Mouse (Mus musculus): Measurements from ENCODE around the gene Tgif1.
A peak's percentile ranks its signal among the peaks of the same experiment; 100 is the strongest.

The Tgif1 gene

DNA sequence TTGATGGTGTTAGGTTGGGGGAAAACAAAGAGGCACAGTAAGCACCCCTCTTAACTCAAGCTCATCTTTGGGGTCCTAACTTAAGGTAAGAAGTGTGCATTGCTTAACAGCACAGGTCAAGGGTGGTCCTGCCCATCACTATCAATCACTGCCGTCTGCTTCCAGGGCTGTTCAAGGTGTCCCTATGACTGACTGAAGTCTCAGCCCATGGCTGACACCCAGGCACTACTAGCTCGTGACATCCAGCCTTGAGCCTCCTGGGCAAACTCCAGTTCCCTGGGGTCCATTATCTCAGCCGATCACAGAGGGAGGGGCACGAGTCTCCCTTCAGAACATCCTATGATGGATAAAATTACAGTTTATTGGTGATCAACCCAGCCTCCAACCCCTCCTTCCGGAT lies 12.7 kb upstream of the Tgif1 start:
- DNase-seq (ENCODE audit: low read depth, low spot score), result no peak

DNA sequence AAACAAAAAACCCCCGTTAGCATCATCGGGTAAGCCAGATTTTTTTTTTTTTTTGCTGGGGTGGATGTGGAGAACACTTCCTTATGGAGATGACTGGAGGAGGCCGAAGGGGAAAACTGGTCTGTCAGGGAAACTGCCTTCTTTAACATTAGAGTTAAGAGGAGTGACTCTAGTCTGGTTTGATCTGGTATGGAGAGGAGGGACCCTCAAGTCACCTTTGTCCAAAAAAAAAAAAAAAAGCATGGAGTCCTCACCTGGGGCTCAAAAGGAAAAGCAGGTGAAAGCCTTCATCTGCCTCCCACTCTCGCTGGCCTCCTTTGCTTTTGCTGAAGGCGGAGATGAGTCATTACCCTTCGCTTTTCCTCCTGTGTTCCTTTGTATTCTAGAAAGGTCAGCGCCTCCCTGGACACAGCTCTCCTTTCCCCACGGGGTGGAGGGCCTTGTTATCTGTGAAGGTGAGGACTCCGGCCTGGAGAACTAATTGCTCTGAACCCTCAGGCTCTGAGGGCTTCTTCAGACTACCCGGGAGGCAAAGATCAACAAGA lies 11.8 kb upstream of the Tgif1 start:
- no peak for DNase-seq (ENCODE audit: low read depth, low spot score)

DNA sequence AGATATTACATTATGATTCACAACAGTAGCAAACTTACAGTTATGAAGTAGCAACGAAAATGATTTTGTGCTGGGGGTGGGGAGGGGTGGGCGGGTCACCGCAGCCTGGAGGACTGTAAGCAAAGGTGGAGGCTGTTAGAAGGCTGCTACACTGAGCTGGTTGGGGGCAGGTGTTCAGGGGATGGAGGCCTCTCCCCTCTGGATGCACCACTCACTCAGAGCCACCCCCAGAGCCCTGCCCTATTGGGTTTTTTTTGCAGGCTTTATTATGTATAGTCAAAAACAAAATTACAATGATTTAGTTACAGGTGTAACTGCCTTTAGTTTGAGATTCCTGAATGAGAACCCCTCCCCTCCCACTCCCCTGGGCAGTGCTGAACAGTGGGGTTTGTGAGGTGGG lies 11.3 kb upstream of the Tgif1 start:
- no peak for DNase-seq (ENCODE audit: low read depth, low spot score)

DNA sequence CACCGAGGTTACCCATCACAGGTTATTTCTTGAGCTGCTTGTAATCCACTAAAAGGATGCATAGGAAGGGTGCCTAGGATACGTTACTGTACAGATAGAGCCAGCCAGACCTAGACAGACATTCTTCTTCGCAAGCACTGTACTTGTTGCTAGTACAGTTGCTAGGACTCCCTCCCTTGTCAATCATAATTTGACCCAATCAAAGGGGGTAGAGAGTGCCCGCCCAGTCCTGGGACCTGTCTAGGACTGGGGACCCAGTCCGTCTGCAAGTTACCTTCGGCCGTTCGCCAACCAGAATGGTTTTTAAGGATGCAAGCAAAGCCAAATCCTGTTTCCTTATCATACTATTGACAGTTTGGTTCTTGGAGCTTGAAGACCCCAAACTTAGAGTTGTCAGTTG lies 10.8 kb upstream of the Tgif1 start:
- DNase-seq (ENCODE audit: low read depth, low spot score), result no peak

DNA sequence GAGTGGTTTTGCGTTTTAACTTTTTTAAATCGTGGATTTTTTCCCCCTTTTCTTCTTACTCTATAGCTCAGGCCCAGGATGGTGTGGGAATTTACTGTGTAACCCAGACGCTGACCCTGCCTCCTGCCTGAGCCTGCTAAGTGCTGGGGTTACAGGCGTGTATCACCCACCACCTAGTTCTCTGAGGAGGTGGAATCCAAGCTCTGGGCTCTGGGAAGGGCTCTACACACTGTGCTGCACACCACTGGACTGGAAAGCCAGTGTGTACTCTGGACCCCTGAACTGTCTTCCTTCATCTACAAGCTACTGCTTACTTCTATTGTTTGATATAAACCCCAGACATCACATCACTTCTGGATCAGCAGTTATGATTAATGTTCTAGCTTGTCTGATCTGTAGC lies 5.5 kb upstream of the Tgif1 start:
- DNase-seq (ENCODE audit: low read depth, low spot score), result no peak

DNA sequence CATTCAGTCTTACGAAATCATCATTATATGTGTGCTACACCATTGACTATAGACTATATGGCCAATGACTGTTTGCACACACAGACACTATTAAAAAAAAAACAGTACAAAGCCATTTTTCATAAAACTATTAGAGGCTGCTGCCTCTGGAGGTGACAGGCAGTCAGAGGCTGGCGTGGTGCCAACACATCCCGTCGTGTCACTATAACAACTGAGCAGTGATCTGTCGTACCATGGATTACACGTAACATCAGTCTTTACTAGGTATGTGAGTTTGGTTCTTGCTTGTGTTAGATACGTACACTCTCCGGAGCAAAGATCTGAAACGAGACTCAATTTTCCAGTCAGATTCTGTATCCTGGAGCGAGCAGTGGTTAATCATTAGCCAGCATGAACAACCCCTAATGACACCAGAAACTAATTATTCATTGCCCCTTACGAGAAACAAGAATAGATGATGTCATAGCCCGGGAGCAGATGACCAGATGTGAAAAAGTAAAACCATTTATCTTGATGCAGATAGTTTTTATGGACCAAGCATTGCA lies 3.6 kb upstream of the Tgif1 start:
- no peak for DNase-seq (ENCODE audit: low read depth, low spot score)

DNA sequence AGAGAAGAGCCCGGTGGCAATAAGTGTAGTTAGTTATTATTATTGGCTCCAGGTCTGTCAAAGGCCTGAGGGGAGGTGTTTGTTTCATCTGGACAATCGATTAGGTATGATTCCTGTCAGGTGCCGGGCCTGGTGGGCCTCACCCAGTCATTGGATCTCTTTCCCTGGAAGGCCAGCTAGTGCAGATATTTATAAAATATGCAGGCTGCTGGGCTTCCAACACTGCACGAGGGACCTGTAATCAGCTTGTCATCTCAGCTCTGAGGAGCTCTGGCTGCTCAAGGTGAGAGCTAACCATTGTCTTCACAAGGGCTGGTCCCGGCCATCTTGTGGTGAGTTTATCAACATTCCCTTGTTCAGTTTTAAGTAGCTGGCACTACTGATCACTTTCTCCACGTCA lies 675 bp upstream of the Tgif1 start:
- DNase-seq (ENCODE audit: low read depth, low spot score), result no peak

DNA sequence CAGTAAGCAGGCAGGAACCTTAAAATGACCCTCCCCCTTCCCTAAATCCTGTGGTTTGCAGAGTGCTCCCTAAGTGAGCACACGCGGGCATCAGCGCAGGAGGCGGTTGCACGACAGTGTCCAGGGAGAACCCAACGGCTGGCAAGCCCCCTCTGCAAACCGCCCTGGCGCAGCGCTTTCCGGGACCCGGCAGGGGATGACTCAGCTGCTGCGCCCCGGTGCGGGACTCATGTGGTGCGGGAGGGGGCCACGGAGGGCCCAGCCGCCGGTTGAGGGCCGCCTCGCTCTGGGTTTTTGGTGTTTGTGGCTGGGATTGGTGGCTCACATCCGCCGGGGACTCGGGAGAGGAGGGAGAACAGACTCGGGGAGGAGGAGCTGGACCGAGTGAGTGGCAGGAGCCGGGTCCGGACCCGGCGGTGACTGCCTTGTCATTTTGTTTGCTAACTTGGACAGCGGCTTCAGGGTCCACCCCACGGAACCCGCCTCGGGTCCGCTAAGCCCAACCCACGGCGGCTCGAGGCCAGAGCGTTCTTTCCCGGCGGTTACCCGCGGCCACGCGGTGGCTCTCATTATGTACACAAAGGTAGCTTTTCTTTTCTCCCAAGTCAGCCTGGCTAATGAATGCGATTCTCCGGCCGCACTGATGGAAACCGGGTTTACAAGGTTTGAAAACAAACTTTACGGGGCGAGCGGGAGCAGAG lies 510 bp downstream of the Tgif1 start:
- DNase-seq (ENCODE audit: low read depth, low spot score), result peak; percentile 77

DNA sequence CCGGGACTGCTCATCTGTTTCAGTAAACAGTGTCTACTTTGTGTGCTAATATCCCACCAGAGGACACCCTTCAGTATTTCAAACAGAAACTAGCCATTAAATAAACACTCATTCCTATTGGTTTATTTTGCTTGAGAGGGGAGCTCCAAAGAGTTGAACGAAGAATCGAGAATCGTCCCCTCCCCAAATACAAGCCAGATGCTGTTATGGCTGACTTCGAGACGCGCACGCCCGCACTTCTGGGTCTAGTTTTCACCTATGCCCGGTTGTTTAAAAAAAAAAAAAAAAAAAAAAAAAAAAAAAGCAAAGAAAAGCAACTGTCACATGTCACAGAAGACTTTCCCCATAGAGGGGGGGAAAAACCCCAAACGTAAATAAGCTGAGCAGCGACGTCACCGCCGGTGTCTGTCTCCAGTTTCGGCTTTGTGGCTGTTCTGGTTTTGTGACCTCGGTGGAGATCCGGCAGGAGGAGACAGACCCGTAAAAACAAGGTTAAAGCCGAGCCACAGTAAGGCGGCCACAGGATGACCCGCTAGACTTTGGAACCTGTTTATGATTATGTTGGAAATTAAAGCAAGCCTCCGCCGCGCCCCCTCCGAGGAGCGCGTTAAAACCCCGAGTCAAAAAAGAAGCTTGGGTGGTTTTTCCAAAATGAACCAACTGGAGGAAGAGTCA lies 1.2 kb downstream of the Tgif1 start:
- peak; percentile 69 for DNase-seq (ENCODE audit: low read depth, low spot score)

DNA sequence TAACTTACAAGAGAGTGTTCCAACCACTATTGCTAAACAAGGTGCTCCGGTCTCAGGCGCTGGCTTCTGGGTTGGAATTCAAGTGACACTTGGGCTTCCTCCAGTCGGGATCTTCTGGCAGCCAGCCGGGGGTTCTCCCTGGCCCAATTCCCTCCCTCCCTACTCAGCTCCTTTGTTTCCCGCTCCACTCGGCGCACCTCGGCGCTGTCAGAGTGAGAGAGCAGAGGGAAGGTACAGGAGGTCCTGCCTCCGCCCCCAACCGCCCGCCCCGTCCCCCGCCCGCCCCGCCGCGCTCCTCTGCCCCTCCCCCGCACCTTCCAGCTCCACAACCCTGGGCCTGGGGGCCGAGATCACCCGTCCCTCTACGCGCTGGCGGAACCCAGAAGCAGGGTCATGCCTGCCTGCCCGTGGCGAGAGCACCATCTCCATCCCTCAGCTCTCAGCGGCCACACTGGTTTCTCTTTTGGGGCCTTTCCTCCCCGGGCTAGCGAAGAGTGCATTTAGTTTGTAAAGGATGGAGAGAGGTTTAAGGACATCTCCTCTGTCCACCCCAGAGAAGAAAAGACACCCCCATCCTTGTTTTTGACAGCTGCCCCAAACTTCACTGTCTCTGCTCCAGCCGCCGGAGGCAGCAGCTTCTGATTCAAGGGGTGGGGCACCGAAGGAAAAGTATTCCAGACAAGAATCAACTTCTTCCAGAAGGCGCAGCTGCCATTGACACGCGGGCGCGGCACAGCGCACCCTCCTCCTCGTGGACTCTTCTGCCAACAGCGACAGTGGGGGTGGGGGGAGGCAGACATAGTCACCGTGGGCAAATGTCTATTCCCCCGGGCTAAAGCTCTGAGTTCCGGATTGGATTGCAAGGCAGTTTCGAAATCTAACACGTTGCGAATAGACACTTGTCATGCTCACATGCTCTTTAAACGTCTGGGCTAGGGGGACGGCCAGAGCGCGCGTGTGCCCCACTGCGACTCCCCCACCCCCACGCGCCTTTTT lies 2.1 kb downstream of the Tgif1 start:
- peak; percentile 88 for DNase-seq (ENCODE audit: low read depth, low spot score)

DNA sequence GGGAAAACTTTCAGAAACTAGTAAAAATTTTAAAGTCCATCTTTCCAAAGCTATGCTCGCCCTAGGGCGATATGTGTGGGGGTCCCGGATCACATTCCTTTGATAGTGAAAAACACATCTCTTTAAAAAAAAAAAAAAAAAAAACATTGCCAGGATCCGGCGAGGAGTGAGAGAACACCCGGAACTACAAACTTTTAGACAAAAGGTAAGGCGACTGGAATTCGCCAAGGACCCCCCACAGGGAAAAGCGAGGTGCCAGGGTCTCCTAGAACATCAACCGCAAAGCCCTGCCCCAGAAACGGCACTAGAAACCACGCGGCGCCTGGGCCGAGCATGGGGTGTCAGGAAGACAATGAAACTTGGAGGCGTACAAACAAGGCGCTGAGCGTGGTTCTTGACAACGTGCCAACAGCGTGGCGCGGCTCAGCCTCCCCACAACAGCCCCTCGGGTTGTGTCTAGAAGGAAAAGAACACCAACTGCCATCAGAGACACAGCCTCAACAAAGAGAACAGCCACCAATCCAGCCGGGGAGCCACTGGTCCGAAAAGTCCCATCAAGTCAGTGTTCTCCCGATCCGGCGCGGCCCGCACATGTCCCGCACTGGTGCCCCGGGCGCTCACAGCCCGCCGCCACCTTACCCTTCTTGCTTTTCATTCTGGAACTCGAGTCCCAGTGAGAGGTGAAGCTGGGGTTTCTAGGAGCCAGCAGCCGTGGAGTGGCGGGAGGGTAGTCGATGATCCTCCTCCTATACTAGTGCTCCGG lies 2.9 kb downstream of the Tgif1 start:
- peak; percentile 70 for DNase-seq (ENCODE audit: low read depth, low spot score)

DNA sequence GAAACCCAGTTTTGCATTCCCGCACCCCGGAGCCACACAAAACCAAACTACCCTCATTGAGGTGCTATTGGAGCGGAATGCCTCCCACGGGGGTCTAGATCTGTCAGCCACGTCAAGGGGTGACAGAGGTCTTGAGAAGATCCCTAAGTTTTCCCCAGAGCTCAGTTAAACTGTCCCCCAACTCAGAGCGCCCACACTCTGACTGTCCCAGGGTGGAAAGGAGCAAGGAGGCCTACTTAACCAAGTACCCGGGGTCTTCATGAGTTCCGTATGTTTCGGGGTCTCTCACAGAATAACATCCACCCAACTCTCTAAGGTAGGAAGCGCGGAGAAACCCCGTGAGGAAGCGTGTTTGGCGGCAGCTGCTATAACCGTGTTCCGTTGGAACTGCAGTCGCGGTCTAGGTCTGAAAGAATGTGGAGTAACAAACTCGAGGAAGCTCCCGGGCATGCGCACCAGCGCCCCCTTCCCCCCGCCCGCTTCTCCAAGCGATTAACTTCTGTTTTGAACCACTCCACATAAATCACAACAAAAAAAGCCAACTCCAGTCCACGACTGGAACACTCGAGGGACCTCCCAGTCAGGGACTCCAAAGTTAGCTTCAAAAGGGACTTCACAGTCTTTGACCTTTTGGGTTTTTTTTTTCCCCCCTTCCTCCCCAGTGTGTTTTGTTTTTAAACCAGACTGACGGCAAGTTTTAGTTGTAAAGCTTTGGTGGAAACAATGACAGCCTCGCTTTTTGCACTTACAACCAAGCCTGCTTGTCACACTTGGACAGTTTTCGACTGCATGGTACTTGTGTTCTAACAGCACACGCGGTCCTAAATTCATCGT lies 3.7 kb downstream of the Tgif1 start:
- DNase-seq (ENCODE audit: low read depth, low spot score), result peak; percentile 95

DNA sequence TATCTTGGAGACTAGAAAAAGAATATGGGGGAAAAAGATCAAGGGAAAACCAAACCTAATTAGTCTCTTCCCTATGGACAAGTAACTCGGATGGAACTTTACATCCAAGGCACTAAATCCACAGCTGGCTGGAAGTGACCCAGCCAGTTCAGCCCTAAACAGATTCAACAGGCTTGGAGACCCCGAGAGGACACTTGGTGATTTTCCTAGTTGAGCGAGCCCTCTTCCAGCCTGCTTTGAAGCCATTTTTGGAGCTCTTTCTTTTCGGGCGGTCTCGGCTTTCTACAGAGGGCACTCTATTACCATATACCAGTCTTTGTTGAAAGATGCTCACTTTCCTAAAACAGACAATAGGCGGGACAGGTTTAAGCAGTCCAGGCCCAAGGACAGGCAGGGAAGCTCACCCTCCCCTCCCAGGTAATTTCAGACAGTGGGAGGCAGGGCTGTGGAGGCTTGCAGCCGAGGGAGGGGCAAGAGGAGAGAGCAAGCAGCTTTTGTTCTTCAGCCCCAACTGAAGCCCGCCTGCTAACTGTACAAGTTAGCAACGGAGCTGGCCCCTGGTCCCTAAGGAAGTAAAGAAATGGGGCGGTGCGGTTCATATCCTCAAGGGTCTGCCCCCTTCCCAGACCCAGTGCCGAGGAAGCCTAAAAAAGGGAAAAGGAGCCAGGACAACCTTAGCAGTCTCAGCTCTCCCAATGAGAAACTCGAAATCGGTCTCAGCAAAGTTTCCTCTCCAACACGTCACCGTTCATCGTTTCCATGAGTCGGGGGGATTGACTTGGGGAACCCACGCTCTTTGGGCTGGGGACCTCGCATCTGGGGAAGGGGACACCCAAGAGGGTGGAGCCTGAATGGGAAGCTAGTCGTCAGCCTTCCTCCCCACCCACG lies 4.6 kb downstream of the Tgif1 start:
- DNase-seq (ENCODE audit: low read depth, low spot score), result peak; percentile 57

DNA sequence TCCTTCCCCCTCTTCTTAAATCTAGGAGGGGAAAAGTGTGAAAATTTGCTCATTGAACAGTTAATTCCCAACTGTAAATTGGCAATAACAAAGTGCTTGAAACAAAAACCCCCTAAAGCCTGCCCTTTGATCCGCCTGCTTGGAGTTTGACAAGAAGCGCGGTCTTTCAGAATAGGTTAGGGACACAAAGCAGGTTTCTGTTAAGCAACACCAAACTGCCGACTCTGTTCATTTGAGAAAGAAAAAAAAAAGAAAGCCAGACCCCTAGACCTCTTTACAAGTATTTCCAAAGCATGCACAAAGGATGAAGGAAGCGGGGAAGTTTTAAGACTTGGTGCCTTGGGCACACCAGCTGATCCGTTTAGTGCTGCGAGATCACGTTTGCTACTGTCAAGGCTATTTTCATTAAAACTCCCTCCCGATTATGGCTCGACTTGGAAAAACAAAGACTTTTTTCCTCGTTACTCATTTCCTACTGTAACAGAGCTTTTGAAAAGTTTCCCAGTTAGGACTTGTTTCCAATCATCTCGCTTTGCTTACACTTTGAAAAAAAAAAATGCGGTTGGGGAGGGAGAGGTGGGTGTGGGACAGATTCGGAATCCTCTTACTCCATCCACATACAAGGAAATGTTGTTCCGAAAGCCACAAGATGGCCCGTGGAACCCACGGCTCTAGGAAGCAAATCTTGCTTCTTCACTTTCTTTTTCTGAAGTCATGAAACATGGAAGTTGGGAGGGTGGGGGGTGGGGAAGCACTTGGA lies 5.4 kb downstream of the Tgif1 start:
- peak; percentile 39 for DNase-seq (ENCODE audit: low read depth, low spot score)

DNA sequence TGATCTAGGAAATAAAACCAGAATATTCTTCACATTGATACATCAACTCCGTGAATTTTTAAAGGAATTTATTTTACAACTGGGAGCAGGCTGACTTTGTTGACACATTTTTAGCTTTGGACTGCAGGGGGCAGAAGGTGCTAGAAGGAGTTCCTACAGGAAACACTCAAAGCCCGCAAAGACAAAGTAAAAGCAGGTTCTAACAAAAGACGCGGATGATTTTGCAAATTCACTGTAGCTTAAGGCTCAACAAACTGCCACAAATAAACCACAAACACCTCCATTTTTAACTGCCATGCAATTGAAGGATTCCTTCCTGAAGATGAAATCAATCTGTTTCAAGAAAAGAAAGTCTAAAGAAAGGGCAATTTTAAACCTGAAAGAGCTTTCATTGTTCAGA lies 6.3 kb downstream of the Tgif1 start:
- DNase-seq (ENCODE audit: low read depth, low spot score), result peak; percentile 52

DNA sequence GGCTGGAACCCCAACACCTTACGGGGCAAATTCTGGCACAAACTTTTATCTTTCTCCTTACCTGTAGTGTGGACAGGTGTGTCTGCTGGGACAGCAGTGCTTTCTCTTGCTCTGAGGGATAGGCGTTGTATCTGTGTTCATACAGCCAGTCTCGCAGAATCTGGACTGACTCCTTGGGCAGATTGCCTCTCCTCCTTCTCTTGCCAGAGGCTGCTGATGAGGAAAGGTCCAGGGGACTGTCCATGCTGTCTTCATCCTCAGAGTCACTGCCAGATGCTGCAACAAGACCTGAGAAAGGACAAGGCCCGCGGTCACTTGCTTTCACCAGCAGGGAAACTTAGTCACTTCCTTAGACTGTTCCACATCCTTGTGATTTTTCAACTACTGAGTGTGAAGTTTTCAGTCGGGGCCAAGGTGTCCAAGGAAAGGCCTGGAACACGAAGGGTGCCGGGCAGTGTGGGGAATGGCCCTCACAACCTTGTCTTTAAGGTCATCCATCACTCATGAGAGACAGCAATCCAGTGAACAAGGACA lies 7.2 kb downstream of the Tgif1 start:
- no peak for DNase-seq (ENCODE audit: low read depth, low spot score)

DNA sequence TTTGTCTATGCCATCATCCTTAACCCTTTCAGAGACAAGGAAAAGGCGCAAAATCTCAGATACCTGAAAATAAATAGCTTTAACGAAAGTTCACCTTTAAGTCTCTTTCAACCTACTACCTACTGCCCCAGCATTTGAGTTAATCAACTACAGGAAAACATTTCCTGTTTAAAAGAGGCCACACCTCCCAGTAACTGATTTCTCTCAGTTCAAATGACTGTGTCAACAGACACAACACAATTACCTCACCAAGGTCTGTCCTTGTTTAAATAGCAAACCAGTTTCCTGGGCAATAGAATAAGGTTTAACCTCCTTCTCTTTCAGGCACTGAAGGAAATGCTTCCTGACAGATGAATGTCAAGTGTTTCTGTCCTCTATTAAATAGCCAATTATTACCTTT lies 7.8 kb downstream of the Tgif1 start:
- no peak for DNase-seq (ENCODE audit: low read depth, low spot score)

DNA sequence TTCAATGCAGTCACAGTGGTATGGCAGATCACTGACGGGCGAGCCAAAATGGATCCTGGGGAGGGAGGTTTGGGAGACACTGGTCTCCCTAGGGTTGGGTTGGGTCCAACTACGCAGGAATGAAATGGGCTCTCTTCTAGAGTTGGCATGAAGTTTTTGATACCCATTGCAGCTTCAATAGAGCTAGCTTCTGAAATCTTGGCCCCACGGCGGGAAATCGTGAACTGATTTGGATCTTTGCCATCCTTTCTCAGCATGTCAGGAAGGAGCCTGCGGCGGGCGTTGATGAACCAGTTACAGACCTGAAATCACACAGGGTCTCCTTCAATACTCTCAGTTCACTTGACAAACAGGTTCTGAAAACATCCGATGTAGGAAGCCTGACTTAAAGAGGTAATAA lies 8.4 kb downstream of the Tgif1 start:
- DNase-seq (ENCODE audit: low read depth, low spot score), result no peak
